Mouse (Mus musculus) heart, embryonic 10.5 days (tissue): ENCODE measurements around the gene Tmigd3. TPM values are rescaled to one million over a fixed set of nuclear protein-coding genes. Genes with fewer than 3 reads are reported as not detected.

Experiments
- polyA plus RNA-seq: library from polyadenylated mRNA; unstranded; fragments of >200 nt; fragmentation: Nextera tagmentation; extraction: Ambion mirVana; gene quantifications from 2 replicates; pipeline ENCODE4 v1.2.1, GENCODE M21; 2016

Gene Tmigd3
- polyA plus RNA-seq, 1 experiment from 2014 or later: 0.73 TPM

Other genes starting within 250 kb of the Tmigd3 start
- 30.5 and 37.2 TPM in 2 replicates for gene Ddx20, start 183.3 kb upstream of the Tmigd3 start, polyA plus RNA-seq
- 1.5 and 2.4 TPM in 2 replicates for gene Inka2, start 166.3 kb upstream of the Tmigd3 start, polyA plus RNA-seq
- 73.9 and 95.3 TPM in 2 replicates for gene Rap1a, start 69.6 kb upstream of the Tmigd3 start, polyA plus RNA-seq
- gene Adora3, start within 50 bp of the Tmigd3 start, polyA plus RNA-seq: not detected in 2 replicates
- 2.0 and 3.4 TPM in 2 replicates for gene I830077J02Rik, start 61.8 kb downstream of the Tmigd3 start, polyA plus RNA-seq
- gene Wdr77, start 88.5 kb downstream of the Tmigd3 start, polyA plus RNA-seq: 124 and 146 TPM in 2 replicates
- gene Atp5f1, start 89.2 kb downstream of the Tmigd3 start, polyA plus RNA-seq: 677 and 779 TPM in 2 replicates
- gene Ovgp1, start 102.8 kb downstream of the Tmigd3 start, polyA plus RNA-seq: 1.5 and 1.9 TPM in 2 replicates
- gene Pifo, start 143.7 kb downstream of the Tmigd3 start, polyA plus RNA-seq: 0.69 TPM in 1 of 2 replicates, not detected in the other
- gene Chil5, start 161.9 kb downstream of the Tmigd3 start, polyA plus RNA-seq: not detected in 2 replicates
- gene Chia1, start 242.3 kb downstream of the Tmigd3 start, polyA plus RNA-seq: 0.14 and 0.18 TPM in 2 replicates